Mouse (Mus musculus) lung, postnatal 0 days (tissue): ENCODE measurements around the gene Fggy.

Experiments
- CTCF ChIP-seq: IDR thresholded peaks from 2 replicates; pipeline ENCODE4 v1.5.1; 2016; ENCODE audit warnings: antibody characterized with exemption, mild to moderate bottlenecking
- EP300 ChIP-seq: IDR thresholded peaks from 2 replicates; pipeline ENCODE4 v1.6.1; 2016; ENCODE audit warnings: antibody characterized with exemption, mild to moderate bottlenecking, control low read depth

GRCm38 (mm10) chr4:95738725-95739124 is 181.4 kb downstream of the Fggy start:
- TF ChIP-seq CTCF (no peak), EP300 (no peak)
